Mouse (Mus musculus) midbrain, embryonic 12.5 days (tissue): ENCODE measurements around the gene Adora3. TPM values are rescaled to one million over a fixed set of nuclear protein-coding genes. Genes with fewer than 3 reads are reported as not detected.

Experiments
- ATAC-seq: fragments of 200-750 bp; cut with Nextera tagmentation; 2 replicates; pipeline ENCODE4 v1.8.0; 2017; ENCODE audit warnings: low read depth, moderate TSS enrichment, moderate library complexity; ENCODE audit not compliant: low FRiP score
- H3K27ac ChIP-seq: fragments of 300-500 bp; sonication (generic); replicated peaks from 2 replicates; pipeline ENCODE4 v1.5.1; 2016; ENCODE audit warnings: mild to moderate bottlenecking
- H3K27me3 ChIP-seq: fragments of 300-500 bp; sonication (generic); 2 replicates; pipeline ENCODE4 v1.6.1; 2016; ENCODE audit warnings: mild to moderate bottlenecking
- H3K36me3 ChIP-seq: fragments of 300-500 bp; sonication (generic); 2 replicates; pipeline ENCODE4 v1.6.1; 2016
- H3K4me1 ChIP-seq: fragments of 300-500 bp; sonication (generic); 2 replicates; pipeline ENCODE4 v1.6.1; 2016
- H3K4me2 ChIP-seq: fragments of 300-500 bp; sonication (generic); replicated peaks from 2 replicates; pipeline ENCODE4 v1.6.1; 2016; ENCODE audit warnings: mild to moderate bottlenecking, moderate library complexity
- H3K4me3 ChIP-seq: fragments of 300-500 bp; sonication (generic); 2 replicates; pipeline ENCODE4 v1.5.1; 2016; ENCODE audit warnings: mild to moderate bottlenecking
- H3K9ac ChIP-seq: fragments of 300-500 bp; sonication (generic); replicated peaks from 2 replicates; pipeline ENCODE4 v1.6.1; 2016; ENCODE audit warnings: mild to moderate bottlenecking, moderate library complexity
- H3K9me3 ChIP-seq: fragments of 300-500 bp; sonication (generic); 2 replicates; pipeline ENCODE4 v1.6.1; 2016; ENCODE audit warnings: mild to moderate bottlenecking
- WGBS: fragments of 180-500 bp; shearing (Covaris S2); methylation state at CpG from one replicate; pipeline ENCODE4 v1.1.7; 2016; 5-methylcytosine and 5-hydroxymethylcytosine counted together
- polyA plus RNA-seq: library from polyadenylated mRNA; unstranded; fragments of >200 nt; fragmentation: Nextera tagmentation; extraction: Ambion mirVana; gene quantifications from 2 replicates; pipeline ENCODE4 v1.2.1, GENCODE M21; 2016

Gene Adora3
- polyA plus RNA-seq, 1 experiment from 2014 or later = not detected

DNA sequence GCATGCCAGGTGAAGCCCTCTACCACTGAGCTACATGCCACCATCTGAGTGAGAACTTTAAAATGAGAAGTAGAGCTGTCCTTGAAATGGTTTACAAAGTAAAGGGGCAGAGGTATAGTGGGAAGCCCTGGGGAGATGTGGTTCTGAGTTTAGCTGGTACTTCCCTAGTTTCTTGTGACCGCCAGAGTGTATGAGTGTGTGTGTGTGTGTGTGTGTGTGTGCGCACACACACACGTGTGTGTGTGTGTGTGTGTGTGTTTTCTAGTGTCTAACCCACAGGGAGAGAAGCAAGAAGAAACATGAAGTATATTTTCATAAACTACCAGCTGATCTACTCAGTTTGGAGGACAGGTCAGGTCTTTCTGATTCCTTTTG lies 57.5 kb downstream of the Adora3 start:
- Histone ChIP-seq H3K36me3 (no peaks in the 10 kb centered on the region), H3K4me2 (no peak overlapping the region), H3K27me3 (no peaks in the 10 kb centered on the region), H3K9ac (no peak overlapping the region), H3K9me3 (no peaks in the 10 kb centered on the region), H3K27ac (no peak overlapping the region), H3K4me1 (no peaks in the 10 kb centered on the region), H3K4me3 (no peak overlapping the region)
- WGBS = 81% methylated on average over 3 of the region's 3 CpGs
- no peak for ATAC-seq

DNA sequence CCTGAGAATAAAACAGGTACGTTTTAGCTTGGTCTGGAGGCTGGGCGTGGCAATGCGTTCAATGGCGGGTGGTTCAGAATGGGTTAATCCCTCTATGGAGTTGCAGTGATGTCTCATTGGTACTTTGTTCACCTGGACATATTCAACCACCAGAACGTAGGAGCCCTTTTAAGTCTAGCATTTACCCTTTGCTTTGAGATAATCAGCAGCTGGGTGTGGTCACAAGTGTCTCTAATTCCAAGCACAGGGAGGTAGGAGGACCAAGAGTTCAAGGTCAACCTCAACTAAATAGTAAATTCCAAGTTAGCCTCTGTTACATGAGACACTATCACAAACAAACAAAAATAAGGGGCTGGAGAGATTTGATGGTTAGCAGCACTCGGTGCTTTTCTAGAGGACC lies 58.1 kb downstream of the Adora3 start:
- WGBS = 87% methylated on average over 6 of the region's 6 CpGs
- ATAC-seq = no peak
- H3K27me3 ChIP-seq = no peaks in the 10 kb centered on the region
- no peaks in the 10 kb centered on the region for H3K36me3 ChIP-seq
- H3K9ac ChIP-seq = no peak overlapping the region
- H3K4me3 ChIP-seq = no peak overlapping the region
- no peaks in the 10 kb centered on the region for H3K4me1 ChIP-seq
- H3K9me3 ChIP-seq = no peaks in the 10 kb centered on the region
- H3K4me2 ChIP-seq = no peak overlapping the region
- H3K27ac ChIP-seq = no peak overlapping the region

DNA sequence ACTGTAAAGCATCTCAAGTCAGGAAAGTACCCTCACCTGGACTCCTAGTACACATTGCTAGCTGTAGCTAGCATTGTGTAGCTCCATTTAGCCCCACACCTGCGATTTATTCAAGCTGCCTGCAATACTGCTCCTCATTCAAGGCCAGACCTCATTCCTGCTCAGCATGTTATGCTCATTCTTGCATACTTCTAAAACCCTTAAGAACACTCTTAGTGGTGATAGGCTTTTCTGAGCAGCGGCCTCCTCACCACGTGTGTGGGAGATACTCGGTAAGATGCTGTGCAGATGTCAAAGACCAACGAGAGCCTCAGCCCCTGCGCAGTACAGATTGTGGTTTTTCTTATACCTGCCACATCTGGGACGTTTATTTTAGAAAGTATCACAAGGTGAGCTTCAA lies 59.2 kb downstream of the Adora3 start:
- H3K4me3 ChIP-seq = no peak overlapping the region
- no peak for ATAC-seq
- H3K9ac ChIP-seq = no peak overlapping the region
- H3K4me1 ChIP-seq = no peaks in the 10 kb centered on the region
- H3K27me3 ChIP-seq = no peaks in the 10 kb centered on the region
- no peaks in the 10 kb centered on the region for H3K9me3 ChIP-seq
- H3K27ac ChIP-seq = no peak overlapping the region
- no peak overlapping the region for H3K4me2 ChIP-seq
- WGBS = 84% methylated on average over 7 of the region's 7 CpGs
- H3K36me3 ChIP-seq = no peaks in the 10 kb centered on the region

DNA sequence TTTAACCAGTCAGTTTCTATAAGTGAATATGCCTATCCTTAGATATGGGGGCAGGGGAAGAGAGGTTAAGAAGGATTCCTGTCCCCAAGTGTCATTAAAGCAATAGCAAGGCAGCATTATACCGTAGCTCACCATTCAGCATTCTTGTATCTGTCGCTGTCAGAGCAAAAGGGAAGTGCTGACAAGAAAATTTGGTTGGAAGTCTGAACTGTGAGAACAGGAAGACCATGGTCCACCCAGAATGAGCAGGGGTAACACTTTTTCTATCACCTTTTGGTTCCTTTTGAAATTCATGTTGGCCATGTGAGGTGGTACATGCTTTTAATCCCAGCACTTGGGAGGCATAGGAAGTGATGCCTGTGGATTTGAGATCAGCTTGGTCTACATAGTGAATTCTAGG lies 60.4 kb downstream of the Adora3 start:
- no peak overlapping the region for H3K4me2 ChIP-seq
- no peaks in the 10 kb centered on the region for H3K9me3 ChIP-seq
- no peaks in the 10 kb centered on the region for H3K4me1 ChIP-seq
- ATAC-seq = no peak
- 93% methylated on average over 2 of the region's 2 CpGs for WGBS
- no peaks in the 10 kb centered on the region for H3K36me3 ChIP-seq
- H3K27ac ChIP-seq = no peak overlapping the region
- no peaks in the 10 kb centered on the region for H3K27me3 ChIP-seq
- H3K9ac ChIP-seq = no peak overlapping the region
- H3K4me3 ChIP-seq = no peak overlapping the region

DNA sequence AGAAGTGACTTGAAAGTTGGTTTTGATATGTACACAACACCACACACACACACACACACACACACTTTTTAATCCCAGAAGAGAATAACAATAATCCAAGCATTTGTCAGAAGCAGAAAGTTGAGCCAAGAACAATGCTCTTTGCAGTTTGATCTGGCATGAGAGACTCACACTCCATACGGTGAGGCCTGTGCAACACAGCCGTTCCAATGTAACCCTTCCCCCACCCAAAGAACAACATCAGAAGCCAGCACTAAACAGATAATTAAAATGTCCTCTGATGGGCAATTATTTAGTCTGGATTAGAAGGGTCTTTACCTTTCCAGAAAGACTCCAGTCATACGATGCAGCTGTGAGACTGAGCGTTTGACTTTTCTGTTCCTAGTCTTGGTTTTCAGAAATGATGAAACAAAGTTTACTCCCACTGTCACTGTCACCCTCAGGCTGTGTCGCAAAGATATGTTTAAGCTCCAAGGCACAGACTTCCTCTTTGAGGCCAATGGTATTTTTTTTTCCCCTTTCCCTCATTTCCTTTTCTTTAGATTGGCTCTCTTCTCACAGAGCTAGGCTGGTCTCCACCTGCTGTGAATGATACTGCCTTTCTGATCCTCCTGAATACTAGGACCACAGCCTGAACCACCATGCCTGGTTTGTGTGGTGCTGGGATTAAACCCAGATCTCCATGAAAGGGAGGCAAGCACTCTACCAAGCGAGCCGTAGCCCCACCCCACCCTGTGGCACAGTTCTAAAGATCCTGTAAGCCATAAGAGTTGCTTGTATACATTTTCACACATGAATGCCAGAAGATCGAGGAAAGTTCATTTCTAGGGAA lies 61.8 kb downstream of the Adora3 start, which contains the start of gene I830077J02Rik:
Gene I830077J02Rik, minus strand, starts transcription at position 425 of the 832 bp plus-strand sequence.
- no peaks in the 10 kb centered on the region for H3K4me1 ChIP-seq
- 0 out of 2 replicates have a peak, but pooled peaks cover 5% of the 10 kb centered on the region for H3K36me3 ChIP-seq
- H3K9ac ChIP-seq = no peak within 1 kb of the TSS
- WGBS = 89% methylated on average over 8 of the region's 8 CpGs
- no peak within 1 kb of the TSS for H3K4me2 ChIP-seq
- no peaks in the 10 kb centered on the region for H3K9me3 ChIP-seq
- no peak for ATAC-seq
- H3K4me3 ChIP-seq = no peak within 1 kb of the TSS
- no peaks in the 10 kb centered on the region for H3K27me3 ChIP-seq
- H3K27ac ChIP-seq = no peak within 1 kb of the TSS

DNA sequence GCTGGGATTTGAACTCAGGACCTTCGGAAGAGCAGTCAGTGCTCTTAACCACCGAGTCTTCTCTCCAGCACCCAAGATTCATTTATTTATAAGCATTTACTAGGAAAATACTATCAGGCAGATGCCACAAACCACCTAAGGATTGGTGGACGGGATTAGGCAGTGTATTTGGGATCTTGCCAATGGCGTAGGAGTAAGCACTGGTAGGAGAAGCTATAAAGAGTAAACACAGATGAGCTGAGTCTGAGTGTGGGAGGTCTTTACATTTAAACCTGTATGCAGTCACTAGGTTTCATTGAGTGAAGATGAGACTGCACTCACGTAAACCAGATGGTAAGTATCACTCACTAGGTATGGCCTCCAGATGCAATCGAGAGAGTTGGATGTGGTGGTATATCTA lies 63.3 kb downstream of the Adora3 start:
- H3K4me3 ChIP-seq = no peak overlapping the region
- no peak for ATAC-seq
- no peaks in the 10 kb centered on the region for H3K27me3 ChIP-seq
- no peak overlapping the region for H3K9ac ChIP-seq
- peaks cover 8% of the 10 kb centered on the region; the same call in 1 of the 2 replicates for H3K36me3 ChIP-seq
- H3K4me2 ChIP-seq = no peak overlapping the region
- no peaks in the 10 kb centered on the region for H3K9me3 ChIP-seq
- no peak overlapping the region for H3K27ac ChIP-seq
- H3K4me1 ChIP-seq = no peaks in the 10 kb centered on the region
- WGBS = 97% methylated on average over 6 of the region's 6 CpGs

DNA sequence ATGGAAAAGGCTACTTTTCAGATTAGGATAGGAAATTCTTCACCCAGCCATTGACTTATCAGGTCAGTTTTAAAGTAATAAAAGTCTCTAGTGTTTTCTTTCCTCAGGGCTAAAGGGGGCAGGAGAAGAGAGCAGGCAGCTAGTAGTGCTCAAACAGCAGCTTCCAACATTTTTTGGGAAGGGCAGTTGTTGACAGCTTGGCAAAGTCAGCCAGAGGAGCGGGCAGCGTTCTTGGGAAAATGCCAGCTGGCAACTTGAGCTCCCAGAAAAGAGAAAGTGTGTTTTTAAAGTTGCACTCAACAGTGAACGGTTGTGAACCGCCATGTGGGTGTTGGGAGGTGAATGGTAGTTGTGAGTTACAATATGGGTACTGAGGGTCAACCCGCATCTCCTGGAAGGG lies 64.4 kb downstream of the Adora3 start:
- Histone ChIP-seq H3K9me3 (no peaks in the 10 kb centered on the region), H3K9ac (no peak overlapping the region), H3K27me3 (no peaks in the 10 kb centered on the region), H3K27ac (no peak overlapping the region), H3K36me3 (peaks cover 13% of the 10 kb centered on the region), H3K4me1 (no peaks in the 10 kb centered on the region), H3K4me3 (no peak overlapping the region), H3K4me2 (no peak overlapping the region)
- 94% methylated on average over 5 of the region's 5 CpGs for WGBS
- no peak for ATAC-seq

DNA sequence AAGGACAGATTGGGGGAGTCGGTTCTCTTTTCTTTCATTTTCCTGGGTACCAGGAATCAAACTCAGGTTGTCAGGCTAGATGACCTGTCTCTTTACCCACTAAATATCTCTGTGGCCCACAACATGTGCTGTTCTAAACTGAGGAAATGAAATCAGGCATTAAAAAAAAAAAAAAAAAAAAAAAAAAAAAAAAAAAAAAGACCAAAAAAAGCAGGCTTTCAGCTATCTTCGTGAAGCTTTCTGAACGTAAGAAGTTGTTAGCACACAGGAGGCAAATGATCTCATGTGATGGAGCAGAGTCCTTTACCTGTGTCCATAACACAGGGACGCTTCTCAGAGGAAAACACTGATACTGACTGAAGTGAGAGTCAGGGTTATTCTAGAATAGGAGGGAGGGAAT lies 65.5 kb downstream of the Adora3 start:
- Histone ChIP-seq H3K4me2 (no peak overlapping the region), H3K27me3 (no peaks in the 10 kb centered on the region), H3K9me3 (no peaks in the 10 kb centered on the region), H3K36me3 (peaks cover 24% of the 10 kb centered on the region), H3K9ac (no peak overlapping the region), H3K27ac (no peak overlapping the region), H3K4me1 (no peaks in the 10 kb centered on the region), H3K4me3 (no peak overlapping the region)
- 89% methylated on average over 4 of the region's 4 CpGs for WGBS
- ATAC-seq = no peak

DNA sequence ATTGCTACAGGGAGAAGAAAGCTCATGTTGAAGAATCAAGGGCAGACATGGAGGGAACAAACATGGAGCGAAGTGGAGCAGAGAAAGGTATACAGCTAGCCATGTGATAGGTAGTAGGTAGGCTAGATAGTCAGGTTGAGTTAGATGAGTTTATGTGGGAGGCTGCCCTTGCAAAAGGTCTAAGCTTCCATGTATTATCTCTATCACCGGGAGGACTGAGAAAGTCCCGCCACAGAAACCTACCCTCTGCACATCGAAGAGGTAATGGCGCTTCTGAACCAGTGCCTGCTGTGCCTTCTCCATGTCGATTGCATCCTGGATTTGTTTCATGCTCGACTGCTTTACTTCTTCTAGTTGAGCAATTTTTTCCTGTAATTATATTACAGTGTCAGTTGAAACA lies 80.7 kb downstream of the Adora3 start:
- Histone ChIP-seq H3K36me3 (peaks cover 73% of the 10 kb centered on the region), H3K27ac (no peak overlapping the region), H3K4me1 (no peaks in the 10 kb centered on the region), H3K27me3 (no peaks in the 10 kb centered on the region), H3K4me2 (no peak overlapping the region), H3K9ac (no peak overlapping the region), H3K9me3 (no peaks in the 10 kb centered on the region), H3K4me3 (no peak overlapping the region)
- ATAC-seq = no peak
- WGBS = 97% methylated on average over 7 of the region's 7 CpGs

DNA sequence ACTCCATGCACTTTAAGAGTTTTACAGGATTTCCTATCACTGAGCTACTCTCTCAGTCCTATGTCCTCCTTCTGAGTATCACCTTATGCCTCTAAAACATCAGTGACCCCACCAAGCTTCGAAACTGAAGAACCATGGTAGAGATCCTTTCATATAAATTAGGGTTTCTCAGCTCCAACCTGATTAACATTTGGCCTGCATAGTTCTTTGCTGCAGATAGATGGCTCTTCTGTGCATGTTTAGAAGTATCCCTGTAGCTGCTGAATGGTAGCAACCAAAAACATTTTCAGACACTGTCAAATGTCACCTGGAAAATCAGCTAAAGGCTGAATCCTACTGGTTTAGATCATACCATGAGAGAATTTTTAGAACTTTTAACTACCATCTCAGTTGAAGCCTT lies 86.6 kb downstream of the Adora3 start:
- H3K27me3 ChIP-seq = no peaks in the 10 kb centered on the region
- H3K4me1 ChIP-seq = peaks cover 22% of the 10 kb centered on the region
- H3K36me3 ChIP-seq = peaks cover 44% of the 10 kb centered on the region
- 93% methylated on average over 1 of the region's 1 CpGs for WGBS
- H3K4me2 ChIP-seq = peak overlapping the region; percentile 69; the same call in 1 of the 2 replicates
- ATAC-seq = no peak
- H3K9ac ChIP-seq = no peak overlapping the region
- H3K4me3 ChIP-seq = no peak overlapping the region
- H3K27ac ChIP-seq = no peak overlapping the region
- no peaks in the 10 kb centered on the region for H3K9me3 ChIP-seq

DNA sequence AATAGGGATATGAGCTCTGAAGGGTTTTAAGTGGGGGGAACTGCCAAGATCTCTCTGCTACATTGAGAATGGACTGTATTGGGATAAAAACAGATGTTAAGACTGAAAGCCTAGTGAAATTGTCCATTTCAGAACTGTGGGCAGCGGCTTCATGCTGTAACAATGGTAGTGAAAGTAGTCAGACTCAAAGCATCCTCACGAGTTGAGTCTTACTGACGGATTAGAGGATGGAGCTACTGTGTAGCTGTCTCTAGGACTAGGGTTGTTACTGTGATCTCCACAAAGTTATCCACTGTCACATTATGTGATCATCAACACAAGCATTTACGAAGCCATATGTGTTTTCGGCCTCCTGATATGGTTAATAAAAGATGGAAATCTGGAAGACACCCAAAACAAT lies 87.5 kb downstream of the Adora3 start:
- no peaks in the 10 kb centered on the region for H3K27me3 ChIP-seq
- peaks cover 22% of the 10 kb centered on the region for H3K4me1 ChIP-seq
- peaks cover 44% of the 10 kb centered on the region for H3K36me3 ChIP-seq
- peak overlapping the region; percentile 76 for H3K4me3 ChIP-seq
- ATAC-seq = no peak
- peak overlapping the region; percentile 93 for H3K9ac ChIP-seq
- H3K4me2 ChIP-seq = peak overlapping the region; percentile 69
- no peak overlapping the region for H3K27ac ChIP-seq
- WGBS = 38% methylated on average over 5 of the region's 5 CpGs
- H3K9me3 ChIP-seq = no peaks in the 10 kb centered on the region
